ENCODE assay signal across 8 mouse cellular contexts in the genomic region with DNA sequence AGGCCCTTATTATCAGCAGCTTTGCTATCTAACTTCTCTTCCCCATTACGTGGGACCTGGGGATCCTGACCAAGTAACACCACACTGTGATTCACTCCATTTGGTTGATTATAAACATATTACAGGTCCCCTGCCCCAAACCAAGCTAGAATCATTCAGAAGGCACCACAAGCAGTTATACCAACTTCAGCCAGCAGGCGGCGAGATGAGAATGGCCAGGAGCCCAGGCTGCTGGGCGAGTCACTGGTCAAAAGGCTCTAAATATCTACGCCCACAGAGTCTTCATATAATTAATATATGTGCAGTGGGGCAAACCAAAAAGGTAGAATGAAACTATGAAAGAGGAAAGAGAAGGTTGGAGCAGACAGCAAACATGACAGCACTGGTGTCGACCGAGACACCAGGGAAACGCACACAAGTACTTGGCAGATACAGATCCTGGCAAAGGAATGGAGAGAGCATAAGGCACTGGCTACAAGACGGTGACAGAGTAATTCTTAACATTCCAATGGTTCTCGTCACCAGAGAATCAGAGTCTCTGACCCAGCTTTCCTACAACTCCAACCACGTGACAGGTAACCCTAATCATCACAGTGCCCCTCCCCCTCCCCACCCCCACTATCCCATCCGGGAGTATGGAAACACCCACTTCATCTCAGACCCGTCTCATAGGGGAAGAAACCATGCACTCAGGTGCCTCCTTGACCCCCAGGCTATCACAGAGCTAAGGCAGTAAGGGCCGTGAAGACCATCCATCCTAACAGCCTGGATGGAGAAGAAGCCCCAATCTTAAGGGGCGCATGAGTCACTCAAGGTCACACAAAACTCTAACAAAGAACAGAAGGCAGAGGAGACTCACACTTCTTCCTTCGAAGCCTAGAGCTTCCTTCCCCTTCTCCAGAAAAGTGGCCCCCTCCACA.
DNase-seq lines count a peak whose midpoint lies in the region; ATAC-seq and TF ChIP-seq lines count a peak whose summit lies in the region.

No protein-coding gene starts in this region.

- H3K4me1 ChIP-seq in bone marrow macrophage, adult 2 months (ENCODE audit: control insufficient read depth, insufficient read depth, low read length), result no peaks in the 10 kb centered on the region
- peaks cover 85% of the 10 kb centered on the region for H3K4me1 ChIP-seq in embryonic facial prominence, embryonic 15.5 days
- H3K4me1 ChIP-seq in heart, embryonic 12.5 days (replicated peaks), result peaks cover 90% of the 10 kb centered on the region
- H3K4me1 ChIP-seq in kidney, postnatal 0 days (replicated peaks; ENCODE audit: insufficient read depth, low read length), result peaks cover 15% of the 10 kb centered on the region; the same call in 1 of the 2 replicates
- H3K4me1 ChIP-seq in liver, postnatal 0 days (ENCODE audit: insufficient read depth), result peaks cover 8% of the 10 kb centered on the region
- peaks cover 58% of the 10 kb centered on the region for H3K4me1 ChIP-seq in neural tube, embryonic 13.5 days (replicated peaks)

- peak; percentile 53 for TF ChIP-seq CTCF in bone marrow macrophage, adult 2 months (IDR thresholded peaks at IDR 0.05; ENCODE audit: low read depth, low read length)
- peak; percentile 85 for TF ChIP-seq CTCF in kidney, postnatal 0 days (IDR thresholded peaks at IDR 0.05; ENCODE audit: low read depth)
- peak; percentile 85 for TF ChIP-seq CTCF in liver, postnatal 0 days (IDR thresholded peaks at IDR 0.05; ENCODE audit: low read depth)

- WGBS in embryonic facial prominence, embryonic 15.5 days, result 19% methylated on average over 16 of the region's 16 CpGs
- WGBS in heart, embryonic 12.5 days, result 15% methylated on average over 16 of the region's 16 CpGs
- WGBS in kidney, postnatal 0 days, result 38% methylated on average over 16 of the region's 16 CpGs
- WGBS in liver, postnatal 0 days (ENCODE audit: insufficient replicate concordance), result 40% methylated on average over 15 of the region's 16 CpGs
- 37% methylated on average over 16 of the region's 16 CpGs for WGBS in neural tube, embryonic 13.5 days

- DNase-seq in CD4-positive helper T cell, adult 2 months (ENCODE audit: low read depth, low spot score), result peak; percentile 47
- DNase-seq in kidney, postnatal 0 days (ENCODE audit: low spot score), result peak; percentile 72
- peak; percentile 84 for DNase-seq in liver, postnatal 0 days
- peak; percentile 57 for DNase-seq in thymus, postnatal 0 days (ENCODE audit: low spot score)

- no peaks in the 10 kb centered on the region for H3K9me3 ChIP-seq in embryonic facial prominence, embryonic 15.5 days (replicated peaks)
- H3K9me3 ChIP-seq in heart, embryonic 12.5 days (replicated peaks), result no peaks in the 10 kb centered on the region
- no peaks in the 10 kb centered on the region for H3K9me3 ChIP-seq in kidney, postnatal 0 days (replicated peaks; ENCODE audit: low read length)
- no peaks in the 10 kb centered on the region for H3K9me3 ChIP-seq in liver, postnatal 0 days (ENCODE audit: low read length)
- H3K9me3 ChIP-seq in neural tube, embryonic 13.5 days, result no peaks in the 10 kb centered on the region

- H3K36me3 ChIP-seq in embryonic facial prominence, embryonic 15.5 days, result no peaks in the 10 kb centered on the region
- H3K36me3 ChIP-seq in heart, embryonic 12.5 days, result no peaks in the 10 kb centered on the region
- H3K36me3 ChIP-seq in kidney, postnatal 0 days (ENCODE audit: insufficient read depth, low read length), result no peaks in the 10 kb centered on the region
- H3K36me3 ChIP-seq in liver, postnatal 0 days (replicated peaks; ENCODE audit: insufficient read depth, low read length), result no peaks in the 10 kb centered on the region
- no peaks in the 10 kb centered on the region for H3K36me3 ChIP-seq in neural tube, embryonic 13.5 days

- H3K4me2 ChIP-seq in embryonic facial prominence, embryonic 15.5 days (replicated peaks), result peak overlapping the region; percentile 90
- peak overlapping the region; percentile 98 for H3K4me2 ChIP-seq in heart, embryonic 12.5 days
- H3K4me2 ChIP-seq in kidney, postnatal 0 days (ENCODE audit: low read length), result no peak overlapping the region
- no peak overlapping the region for H3K4me2 ChIP-seq in liver, postnatal 0 days (ENCODE audit: low read depth, low read length)
- peak overlapping the region; percentile 94 for H3K4me2 ChIP-seq in neural tube, embryonic 13.5 days

- no peak for TF ChIP-seq EP300 in liver, postnatal 0 days (IDR thresholded peaks at IDR 0.05; ENCODE audit: low read depth)

- no peak overlapping the region for H3K4me3 ChIP-seq in bone marrow macrophage, adult 2 months (ENCODE audit: insufficient read depth, low read length)
- peak overlapping the region; percentile 52 for H3K4me3 ChIP-seq in embryonic facial prominence, embryonic 15.5 days (replicated peaks)
- H3K4me3 ChIP-seq in heart, embryonic 12.5 days, result peak overlapping the region; percentile 65
- no peak overlapping the region for H3K4me3 ChIP-seq in kidney, postnatal 0 days (replicated peaks; ENCODE audit: low read depth, low read length)
- no peak overlapping the region for H3K4me3 ChIP-seq in liver, postnatal 0 days (ENCODE audit: low read depth, low read length)
- peak overlapping the region; percentile 55 for H3K4me3 ChIP-seq in neural tube, embryonic 13.5 days

- H3K27me3 ChIP-seq in embryonic facial prominence, embryonic 15.5 days, result no peaks in the 10 kb centered on the region
- no peaks in the 10 kb centered on the region for H3K27me3 ChIP-seq in heart, embryonic 12.5 days (replicated peaks)
- H3K27me3 ChIP-seq in kidney, postnatal 0 days (ENCODE audit: insufficient read depth, low read length), result no peaks in the 10 kb centered on the region
- H3K27me3 ChIP-seq in liver, postnatal 0 days (ENCODE audit: insufficient read depth, low read length), result peaks cover 24% of the 10 kb centered on the region
- H3K27me3 ChIP-seq in neural tube, embryonic 13.5 days, result peaks cover 28% of the 10 kb centered on the region

- ATAC-seq in embryonic facial prominence, embryonic 15.5 days (ENCODE audit: insufficient number of reproducible peaks, low FRiP score, low TSS enrichment, low read depth), result no peak
- ATAC-seq in heart, embryonic 12.5 days (ENCODE audit: insufficient number of reproducible peaks, low FRiP score), result no peak
- no peak for ATAC-seq in kidney, postnatal 0 days (replicated peaks; ENCODE audit: low FRiP score, low read depth)
- no peak for ATAC-seq in liver, postnatal 0 days
- no peak for ATAC-seq in neural tube, embryonic 13.5 days (ENCODE audit: low read depth)

- no peak for TF ChIP-seq POLR2A in bone marrow macrophage, adult 2 months (IDR thresholded peaks at IDR 0.05; ENCODE audit: borderline replicate concordance, low read depth, low read length)

- no peak overlapping the region for H3K27ac ChIP-seq in bone marrow macrophage, adult 2 months (ENCODE audit: insufficient read depth, low read depth, low read length)
- peak overlapping the region; percentile 79 for H3K27ac ChIP-seq in embryonic facial prominence, embryonic 15.5 days (replicated peaks)
- H3K27ac ChIP-seq in heart, embryonic 12.5 days (ENCODE audit: poor library complexity, severe bottlenecking), result peak overlapping the region; percentile 95
- H3K27ac ChIP-seq in kidney, postnatal 0 days, result no peak overlapping the region
- no peak overlapping the region for H3K27ac ChIP-seq in liver, postnatal 0 days (ENCODE audit: low read depth)
- no peak overlapping the region for H3K27ac ChIP-seq in neural tube, embryonic 13.5 days (replicated peaks)

- H3K9ac ChIP-seq in embryonic facial prominence, embryonic 15.5 days, result no peak overlapping the region
- peak overlapping the region; percentile 91 for H3K9ac ChIP-seq in heart, embryonic 12.5 days
- H3K9ac ChIP-seq in kidney, postnatal 0 days (ENCODE audit: low read depth, low read length), result no peak overlapping the region
- H3K9ac ChIP-seq in liver, postnatal 0 days (replicated peaks), result no peak overlapping the region
- H3K9ac ChIP-seq in neural tube, embryonic 13.5 days, result no peak overlapping the region

Comparison
In these comparisons a context has a peak if more than half of its experiments do, and no peak if none do; other contexts are left out.
1. H3K27ac ChIP-seq: peak in embryonic facial prominence, embryonic 15.5 days (single experiment) and heart, embryonic 12.5 days (single experiment); none in bone marrow macrophage, adult 2 months (single experiment), kidney, postnatal 0 days (single experiment), liver, postnatal 0 days (single experiment) and neural tube, embryonic 13.5 days (single experiment).
2. H3K4me3 ChIP-seq: peak in embryonic facial prominence, embryonic 15.5 days (single experiment), heart, embryonic 12.5 days (single experiment) and neural tube, embryonic 13.5 days (single experiment); none in bone marrow macrophage, adult 2 months (single experiment), kidney, postnatal 0 days (single experiment) and liver, postnatal 0 days (single experiment).
3. H3K4me2 ChIP-seq: peak in embryonic facial prominence, embryonic 15.5 days (single experiment), heart, embryonic 12.5 days (single experiment) and neural tube, embryonic 13.5 days (single experiment); none in kidney, postnatal 0 days (single experiment) and liver, postnatal 0 days (single experiment).
4. Peak in every context shown above with its lines, with median percentiles within 50 percentile points of each other: DNase-seq and CTCF ChIP-seq.